Mouse (Mus musculus): ENCODE measurements at regions not wholly inside any gene's neighbourhood (a gene's known extent, or its start where the extent isn't known, plus 50 kb on each side); places are given as distances from the start of the nearest gene placed in this dataset.

DNA sequence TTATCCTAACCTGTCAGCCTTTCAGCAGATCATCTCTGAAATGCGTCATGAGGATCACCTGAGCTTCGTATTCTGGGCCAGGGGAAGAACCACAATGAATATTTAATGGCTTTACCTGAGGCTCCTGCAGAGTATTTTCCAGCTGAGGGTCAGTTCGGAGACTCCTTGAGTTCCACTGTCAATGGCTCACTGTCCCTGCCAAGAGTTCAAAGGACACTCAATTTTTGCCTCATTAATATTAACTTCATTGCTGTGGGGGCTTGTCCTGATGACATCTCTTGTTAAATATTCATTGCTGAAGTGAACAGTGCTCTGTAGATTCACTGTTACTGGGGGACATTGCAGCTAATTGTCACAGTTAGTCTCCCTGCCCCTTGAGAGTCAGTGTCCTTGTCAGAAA lies 316.2 kb upstream of the Myt1l start:
- DNase-seq, result no peak

DNA sequence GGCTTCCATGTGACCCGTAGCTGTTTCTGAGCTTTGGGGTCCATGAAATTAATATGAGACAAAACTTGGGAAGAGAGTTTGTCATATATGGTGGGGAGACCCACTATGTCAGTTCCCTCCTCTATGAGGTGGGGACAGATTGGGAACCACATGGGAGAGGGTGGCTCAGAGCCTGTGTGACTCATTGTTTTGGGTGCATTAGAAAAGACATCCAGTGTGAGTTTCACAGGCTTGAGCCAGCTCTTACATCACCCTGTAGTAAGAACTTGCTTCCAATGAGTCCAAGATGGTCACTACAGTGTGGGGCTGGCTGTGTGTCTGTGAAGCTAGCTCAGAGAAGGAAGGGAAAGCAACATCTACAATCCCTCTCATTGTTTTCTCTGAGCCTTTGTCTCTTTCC lies 314.6 kb upstream of the Myt1l start:
- DNase-seq, result peak in 1 of 2 experiments; percentile 2

DNA sequence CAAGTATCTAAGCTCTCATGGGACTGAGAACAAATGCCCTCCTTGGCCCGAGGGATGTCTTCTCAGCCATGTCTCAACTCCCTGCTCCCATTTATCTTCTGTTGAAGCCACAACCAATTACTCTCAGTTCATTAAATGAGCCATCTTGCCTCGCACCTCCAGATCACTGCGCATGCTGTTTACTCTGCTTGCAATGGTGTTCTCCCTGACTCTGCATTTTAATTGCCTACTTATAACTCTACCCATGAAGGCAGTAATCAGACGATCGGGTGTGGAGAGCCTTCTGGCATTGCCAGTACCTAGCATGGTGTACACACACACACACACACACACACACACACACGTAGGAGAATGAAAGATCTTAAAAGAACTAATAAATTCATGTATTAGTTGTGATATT lies 306.1 kb upstream of the Myt1l start:
- no peak for DNase-seq

DNA sequence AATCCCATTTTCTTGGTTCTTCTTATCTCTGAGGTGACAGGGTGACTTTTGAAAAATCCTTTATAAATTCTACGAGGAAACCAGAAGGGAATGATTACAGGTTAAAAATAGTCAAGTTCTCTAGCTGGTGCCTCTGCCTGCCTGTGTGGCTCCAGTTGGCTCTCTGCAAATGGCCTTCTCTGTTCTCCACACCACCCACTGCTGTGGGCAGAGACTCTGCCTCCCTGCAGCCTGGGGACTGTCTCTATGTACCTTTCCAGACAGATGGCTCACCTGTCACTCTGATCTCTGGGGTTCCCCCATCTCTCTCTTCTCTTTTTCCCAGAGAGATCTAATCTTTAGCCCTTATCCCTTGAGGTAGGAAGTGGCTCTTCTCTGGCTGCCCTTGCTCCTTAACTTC lies 302.2 kb upstream of the Myt1l start:
- DNase-seq, result no peak

DNA sequence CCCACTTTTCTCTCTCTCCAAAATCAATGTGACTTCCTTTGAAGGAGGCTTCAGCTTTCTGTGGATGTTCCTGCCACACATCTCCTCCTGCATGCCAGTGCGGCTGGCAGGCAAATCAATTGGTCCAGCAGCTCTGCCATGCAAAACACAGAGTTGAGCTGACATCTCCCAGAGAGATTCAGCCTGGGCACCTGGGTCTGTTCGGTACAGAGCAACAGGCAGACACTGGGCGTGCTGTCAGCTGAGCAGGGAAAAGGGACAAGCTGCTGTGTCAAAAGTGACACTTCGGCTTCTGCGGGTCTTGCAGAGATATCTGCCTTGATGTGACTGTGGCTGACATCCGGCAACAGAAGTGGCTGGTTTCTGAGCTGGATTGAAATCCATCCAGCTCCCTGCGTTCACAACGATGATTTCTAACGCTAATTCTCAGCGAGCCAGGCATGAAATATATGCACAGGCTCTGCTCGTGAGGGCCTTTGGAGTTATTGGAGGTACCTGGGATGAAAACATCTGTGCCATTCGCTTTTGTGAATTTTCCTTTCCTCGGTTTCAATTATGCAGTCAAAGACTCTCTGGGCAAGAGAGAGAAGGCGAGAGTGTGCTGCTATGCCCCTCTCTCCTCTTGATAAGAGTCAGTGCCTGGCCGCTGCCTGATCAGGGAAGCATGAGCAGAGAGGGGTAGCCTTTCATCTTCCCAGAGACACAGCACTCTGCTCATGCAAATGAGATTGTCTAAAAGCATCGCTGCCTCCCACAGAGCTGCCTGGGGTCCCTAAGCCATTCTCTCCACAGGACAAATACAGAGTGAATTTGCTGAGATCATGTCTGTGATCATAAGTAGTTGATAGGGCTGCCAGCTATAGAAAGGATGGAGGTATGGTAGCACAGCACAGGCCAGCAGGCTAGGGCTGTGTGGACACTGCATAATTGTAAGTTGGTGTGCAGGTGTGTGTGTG lies 295.4 kb upstream of the Myt1l start:
- no peak for DNase-seq

DNA sequence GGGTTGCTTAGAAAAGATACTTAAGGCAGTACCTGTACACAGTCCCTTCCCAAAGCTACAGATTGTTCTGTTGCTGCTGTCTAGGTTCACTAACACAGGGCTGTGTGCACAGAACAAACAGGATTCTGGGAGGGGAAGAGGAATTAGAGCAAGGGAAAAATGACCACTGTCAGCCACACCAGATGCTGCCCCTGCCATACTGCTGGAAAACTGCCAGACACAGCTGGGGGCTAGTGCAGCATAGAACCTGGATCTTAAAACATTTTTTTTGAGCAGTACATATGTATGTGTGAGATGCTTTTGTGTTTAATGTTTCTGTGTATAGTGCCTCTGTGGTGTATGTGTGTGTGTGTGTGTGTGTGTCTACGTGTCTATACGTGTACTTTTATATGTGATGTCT lies 291.7 kb upstream of the Myt1l start:
- DNase-seq, result no peak

DNA sequence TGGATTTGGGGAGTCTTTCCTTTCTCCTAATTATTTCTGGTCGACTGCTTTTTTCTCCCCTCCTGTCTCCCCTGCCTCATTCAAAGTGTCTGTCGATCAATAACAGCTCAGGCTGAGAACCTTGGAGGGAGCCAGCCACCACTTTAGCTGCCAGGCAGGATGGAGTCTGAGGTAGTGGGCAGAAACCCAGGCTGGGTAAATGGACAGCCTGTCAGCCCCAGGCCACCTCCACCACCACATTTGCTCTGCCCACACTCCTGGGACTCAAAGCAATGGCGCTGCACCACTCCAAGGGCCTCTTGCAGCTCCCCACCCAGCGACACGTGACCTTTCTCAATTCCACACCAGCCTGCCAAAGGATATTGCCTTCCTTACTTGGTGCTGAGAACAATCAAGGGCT lies 290.7 kb upstream of the Myt1l start:
- DNase-seq, result no peak

DNA sequence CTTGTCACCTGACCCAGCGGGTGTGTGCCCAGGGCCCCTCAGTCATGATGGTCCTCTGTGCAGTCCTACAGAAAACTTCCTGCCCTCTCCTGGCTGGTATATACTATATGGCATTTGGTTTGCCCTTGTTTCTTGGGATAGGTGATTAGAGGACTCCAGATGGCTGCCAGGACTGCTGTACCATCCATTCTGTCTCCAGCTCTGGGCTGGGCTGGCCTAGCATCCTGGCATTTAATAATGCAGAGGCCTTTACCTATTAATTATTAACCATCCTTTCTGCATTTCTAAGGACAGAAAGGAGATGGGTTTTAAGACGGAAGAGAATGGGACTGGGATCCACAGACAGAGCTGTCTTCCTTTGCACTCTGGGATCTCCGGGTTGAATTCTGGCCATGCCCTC lies 288.7 kb upstream of the Myt1l start:
- DNase-seq, result no peak

DNA sequence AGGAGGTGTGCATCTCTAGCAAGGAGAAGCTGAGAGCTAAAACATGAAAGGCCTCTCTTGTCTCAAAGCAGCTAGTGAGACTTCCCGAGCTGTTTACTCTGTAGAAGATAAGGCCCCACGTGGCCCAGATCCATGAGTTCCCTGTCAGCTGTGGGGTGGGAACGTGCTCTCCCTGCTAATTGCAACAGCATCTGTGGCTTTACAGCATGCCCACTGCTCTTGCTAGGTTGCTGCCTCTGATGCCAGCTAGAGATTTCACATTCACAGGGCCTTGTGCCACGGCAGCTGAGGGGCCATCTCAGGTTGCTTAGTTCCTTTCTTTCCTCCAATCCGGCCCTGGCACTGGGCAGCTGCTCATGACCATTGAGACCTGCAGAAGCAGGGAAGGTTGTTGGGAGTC lies 288.2 kb upstream of the Myt1l start:
- no peak for DNase-seq

DNA sequence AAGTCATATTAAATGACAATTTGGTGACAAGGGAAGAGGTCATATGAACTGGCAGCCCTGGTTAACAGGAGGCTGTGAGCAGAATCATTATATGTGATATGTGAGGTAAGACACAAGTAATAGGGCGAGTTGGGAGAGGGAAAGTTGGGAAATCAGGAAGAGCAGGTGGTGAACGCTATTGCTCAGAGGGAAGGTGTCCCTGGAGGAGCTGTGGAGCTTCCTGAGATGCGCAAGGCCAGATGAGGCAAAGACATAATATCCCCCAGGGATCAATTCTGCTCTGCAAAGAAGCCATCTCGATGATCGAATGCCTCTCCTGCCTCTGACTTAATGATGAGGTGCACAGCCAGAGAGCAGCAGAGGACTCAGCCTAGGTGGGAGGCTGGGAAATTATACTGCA lies 285.1 kb upstream of the Myt1l start:
- DNase-seq, result no peak

DNA sequence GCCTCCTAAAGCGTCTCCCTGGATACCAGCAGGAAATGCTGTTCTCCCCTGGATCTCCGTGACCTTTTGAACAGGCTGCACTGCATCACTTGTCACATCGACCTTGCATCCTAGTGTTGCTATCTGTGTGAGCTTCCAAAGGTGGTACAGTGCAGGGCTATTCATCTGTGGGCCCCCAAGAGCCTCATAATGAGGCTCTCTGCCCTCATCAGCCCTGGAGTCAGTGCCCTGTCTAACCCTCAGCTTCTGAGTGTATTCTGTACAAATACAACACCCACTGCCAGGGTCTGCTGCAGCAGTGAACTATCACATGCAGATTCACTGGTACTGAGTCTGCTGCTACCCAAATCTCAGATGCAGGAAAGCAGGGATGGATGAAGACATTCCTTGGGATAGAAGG lies 282.1 kb upstream of the Myt1l start:
- DNase-seq, result no peak

DNA sequence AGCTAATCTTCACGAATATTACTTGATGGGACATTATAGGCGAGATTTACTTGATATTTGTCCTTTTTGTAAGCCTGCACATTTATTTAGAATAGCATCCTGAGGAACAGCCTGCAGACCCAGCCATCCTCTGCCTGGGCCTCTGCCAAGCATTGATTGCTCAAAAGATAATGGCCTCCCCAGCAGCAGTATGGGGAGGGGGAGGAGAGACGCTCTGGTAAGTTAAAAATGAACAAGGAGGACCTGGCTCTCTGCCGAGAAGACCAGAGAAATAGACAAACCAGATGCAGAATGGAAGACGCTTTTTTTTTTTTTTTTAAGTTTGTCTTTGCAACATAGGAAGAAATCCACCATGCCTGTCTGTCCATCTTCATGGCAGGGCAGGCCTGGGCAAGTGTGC lies 280.8 kb upstream of the Myt1l start:
- DNase-seq, result no peak

DNA sequence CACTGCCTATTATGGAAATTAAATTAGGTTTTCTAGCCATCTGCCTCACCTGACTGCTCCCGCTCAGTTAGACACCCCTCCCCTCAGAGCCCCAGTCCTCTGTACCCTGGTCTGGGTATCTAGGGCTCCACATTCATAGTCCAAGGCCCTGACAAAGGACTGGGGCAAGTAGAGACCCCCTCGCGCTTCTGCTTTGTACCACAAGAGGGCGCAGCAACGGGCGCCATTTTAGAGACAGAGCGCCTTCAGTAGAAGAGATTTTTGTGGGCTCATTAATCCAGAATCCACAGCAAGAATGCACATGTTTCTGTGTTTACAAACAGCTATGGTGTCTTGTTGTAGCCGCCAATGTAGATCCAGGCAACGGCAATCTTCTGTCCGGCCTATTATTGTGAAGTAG lies 279.7 kb upstream of the Myt1l start:
- no peak for DNase-seq

DNA sequence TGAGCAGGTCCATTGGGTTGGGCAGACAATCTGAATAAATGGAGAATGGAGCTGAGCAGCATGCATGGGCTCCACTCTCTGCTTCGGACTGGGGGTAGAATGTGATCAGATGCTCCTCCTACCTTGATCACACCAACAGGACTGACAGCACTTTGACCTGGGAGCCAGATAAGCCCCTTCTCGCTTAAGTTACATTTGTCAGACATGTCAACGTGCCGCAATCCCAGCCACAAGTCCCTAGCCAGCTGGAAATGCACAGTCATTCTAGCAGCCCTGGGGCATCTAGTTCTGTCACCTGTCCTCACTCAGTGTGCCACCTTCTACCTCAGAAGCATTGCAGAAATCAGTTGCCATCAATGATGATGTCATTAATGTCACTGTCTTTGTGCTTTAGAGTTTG lies 272.1 kb upstream of the Myt1l start:
- DNase-seq, result no peak

DNA sequence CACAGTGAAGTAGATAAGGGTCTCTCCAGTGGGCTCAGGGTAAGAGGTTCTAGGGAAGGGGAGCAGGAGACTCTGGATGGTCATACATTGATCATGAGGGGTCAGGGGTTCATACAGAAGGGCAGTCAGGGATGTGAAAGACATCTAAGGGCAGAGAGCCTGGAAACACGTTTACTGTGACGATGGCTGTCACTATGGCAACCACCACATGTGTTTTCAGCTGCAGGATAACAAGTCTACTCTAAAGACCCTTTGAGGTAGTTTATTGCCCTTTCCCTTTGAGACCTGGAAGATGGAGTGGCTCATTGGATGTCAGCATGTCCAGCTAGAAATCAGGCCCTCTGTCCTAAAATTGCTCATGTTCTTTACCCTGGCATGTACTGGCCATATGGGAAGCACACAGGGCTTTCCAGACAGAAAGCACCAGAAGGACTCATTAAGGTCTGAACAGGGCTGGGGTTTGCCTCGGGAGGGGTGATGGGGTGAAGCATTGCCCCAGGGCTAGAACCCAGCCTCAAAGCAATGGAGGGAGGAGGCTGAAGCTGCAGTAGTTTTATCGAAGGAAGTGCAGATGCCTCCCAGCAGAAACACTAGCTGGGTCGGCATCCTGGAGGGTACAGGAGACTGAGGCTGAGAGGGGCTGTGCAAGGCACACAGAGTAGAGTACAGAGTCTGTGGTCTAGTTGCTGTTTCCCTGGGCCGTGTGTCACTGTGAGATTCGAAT lies 271.0 kb upstream of the Myt1l start:
- DNase-seq, result no peak

DNA sequence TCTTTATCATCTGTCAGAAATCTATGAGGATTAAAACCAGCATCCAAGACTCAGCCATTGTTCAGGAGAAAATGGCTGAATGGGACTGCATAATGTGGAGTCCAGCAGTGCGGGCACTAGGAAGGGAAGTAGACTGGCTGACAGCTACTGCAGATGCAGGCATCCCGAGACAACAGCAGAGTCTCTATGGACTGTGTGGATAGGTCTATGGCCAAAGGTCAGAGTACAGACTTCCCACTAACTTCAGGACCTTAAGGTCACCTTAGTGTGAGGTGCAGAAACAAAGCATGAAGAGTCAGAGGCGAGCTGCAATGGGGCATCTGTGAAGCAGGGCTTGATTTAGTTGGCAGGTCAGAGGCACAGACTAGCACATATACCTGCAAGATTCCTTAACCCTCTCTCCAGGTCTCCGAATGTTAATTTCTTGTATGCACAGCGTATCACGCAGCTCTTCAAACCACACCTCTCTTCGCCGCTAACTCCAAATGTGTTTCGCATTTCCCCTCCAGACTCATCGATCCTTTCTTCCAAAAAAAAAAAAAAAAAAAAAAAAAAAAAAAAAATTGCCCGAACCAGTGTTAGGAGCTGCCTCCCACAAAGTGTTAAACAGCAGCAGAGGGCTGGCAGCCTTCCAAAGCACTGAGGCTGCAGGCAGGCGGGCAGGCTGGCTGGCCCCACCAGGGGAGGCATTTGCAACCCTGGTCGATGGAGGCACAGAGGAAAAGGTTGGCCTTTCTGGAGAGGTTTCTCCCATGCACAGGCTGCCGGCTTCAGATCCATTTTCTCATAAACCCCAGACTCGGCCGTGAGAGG lies 270.2 kb upstream of the Myt1l start:
- peak in 1 of 2 experiments; percentile 4 for DNase-seq

DNA sequence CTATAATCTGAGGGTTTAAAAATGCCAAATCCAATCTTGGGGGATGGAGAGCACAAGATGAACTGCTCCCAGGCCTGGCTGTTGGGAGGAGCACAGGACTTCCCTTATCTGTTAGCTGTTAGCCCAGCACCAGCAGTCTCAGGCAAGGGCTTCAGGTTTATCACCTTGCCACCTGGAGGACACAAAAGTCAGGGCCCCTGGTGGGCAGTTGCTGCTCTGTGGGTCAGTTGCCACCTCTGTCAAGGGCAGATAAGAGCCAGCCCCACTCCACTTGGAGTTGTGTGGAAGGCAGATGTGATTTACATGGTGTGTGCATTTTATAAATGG lies 269.7 kb upstream of the Myt1l start:
- no peak for DNase-seq

DNA sequence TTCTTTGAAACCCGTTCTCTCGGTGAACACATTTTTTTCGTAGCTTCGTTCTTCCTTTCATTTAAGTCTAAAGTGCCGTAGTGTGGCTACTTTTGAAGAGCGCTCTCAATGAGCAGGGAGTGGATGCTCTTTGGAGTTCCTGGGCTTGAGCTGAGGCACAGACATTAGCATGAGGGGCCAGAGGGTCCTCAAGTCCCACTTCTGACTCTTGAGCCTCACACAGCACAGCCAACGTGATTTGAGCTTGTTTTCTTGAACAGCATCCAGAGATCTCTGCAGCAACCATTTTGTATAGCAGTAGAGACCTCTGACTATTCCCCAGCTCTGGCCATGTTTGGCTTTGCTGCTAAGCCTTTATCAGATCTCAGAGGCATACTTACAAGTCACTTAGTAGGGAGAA lies 269.2 kb upstream of the Myt1l start:
- no peak for DNase-seq

DNA sequence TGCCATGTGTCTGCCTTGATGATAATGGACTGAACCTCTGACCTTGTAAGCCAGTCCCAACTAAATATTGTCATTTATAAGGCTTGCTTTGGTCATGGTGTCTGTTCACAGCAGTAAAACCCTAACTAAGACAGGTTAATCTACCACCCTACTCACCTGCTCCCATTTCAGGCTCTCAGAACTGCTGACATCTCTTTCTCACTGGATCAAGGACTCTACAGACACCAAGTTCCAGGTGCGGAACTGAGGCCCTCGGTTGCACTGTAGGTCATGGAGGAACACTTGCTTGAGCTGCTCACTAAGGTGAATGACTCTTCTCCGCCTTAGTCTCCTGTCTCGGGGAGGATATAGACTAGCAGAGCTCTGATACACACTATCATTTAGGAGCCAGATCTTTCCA lies 254.0 kb upstream of the Myt1l start:
- DNase-seq, result no peak

DNA sequence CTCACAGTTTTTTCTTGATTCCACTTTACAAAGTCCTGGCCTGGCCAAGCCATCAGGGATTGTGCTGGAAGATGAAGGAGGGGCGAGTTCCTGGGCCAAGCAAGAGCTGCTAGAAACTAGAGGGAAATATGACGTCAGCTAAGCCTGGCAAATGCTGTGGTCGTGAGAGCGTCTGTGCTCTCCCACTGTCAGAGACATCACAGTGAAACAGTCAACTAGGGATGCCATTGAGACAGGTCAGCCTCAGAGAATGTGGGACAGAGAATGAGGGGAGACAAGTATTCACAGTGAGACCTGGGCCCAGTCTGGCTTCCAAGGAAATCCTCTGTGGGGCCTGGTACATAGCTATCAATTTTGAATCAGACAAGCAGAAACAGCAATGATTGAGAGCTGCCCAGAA lies 252.5 kb upstream of the Myt1l start:
- DNase-seq, result no peak

DNA sequence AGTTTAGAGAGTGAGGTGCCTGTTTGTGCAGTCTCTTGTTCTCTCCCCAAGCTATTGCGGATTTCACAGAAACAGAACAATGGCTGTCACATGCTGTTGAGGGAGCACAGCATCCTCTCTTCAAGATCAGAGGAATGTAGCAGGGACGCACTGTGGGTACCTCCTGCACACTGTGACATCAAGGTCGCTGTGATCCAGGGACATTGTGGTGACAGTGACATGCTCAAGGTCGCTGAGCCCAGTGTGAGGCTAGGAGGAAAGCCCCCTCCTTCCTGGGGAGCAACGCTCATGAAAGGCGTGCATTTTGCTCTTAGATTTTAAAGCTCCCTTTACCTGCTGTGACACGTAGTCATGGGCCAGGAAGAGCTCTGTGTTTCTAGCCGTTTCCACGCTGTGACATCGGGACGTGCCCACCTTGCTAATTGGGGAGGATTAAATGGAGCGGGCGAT lies 248.5 kb upstream of the Myt1l start:
- DNase-seq, result no peak

DNA sequence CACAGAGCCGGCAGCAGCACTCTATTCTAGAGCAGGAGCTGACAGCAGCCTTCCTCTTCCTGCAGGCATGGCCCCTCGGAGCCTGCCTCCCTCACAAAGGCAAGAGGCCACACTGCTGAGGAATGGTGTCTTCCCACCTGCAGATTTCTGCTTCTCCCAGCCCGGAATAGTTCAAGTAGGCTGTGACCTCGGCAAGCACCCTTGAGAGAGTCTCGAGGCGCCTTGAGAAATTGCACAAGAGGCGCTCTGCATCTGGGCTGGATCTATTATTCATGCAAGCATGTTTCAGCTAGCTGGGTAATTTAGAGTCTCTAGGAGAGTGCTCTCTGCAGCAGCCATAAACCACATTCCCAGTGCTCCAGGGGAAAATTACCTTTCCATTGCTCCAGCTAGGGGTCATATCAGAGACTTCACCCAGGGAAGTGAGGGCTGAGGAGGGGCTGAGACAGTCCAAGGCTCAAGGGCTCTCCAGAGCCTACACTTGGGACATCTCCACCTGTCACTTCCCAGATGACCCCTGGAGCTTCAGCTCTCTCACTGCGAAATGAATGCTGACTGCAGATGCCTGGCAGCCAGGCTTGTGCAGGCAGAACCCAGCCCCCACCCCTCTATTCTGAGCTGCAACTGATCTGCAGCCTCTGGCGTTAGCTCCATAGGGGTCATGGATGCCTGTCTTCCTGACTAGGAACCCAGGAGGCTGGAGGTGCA lies 247.9 kb upstream of the Myt1l start:
- no peak for DNase-seq
